8 mouse cellular contexts compared by ENCODE assay signal in the genomic region with DNA sequence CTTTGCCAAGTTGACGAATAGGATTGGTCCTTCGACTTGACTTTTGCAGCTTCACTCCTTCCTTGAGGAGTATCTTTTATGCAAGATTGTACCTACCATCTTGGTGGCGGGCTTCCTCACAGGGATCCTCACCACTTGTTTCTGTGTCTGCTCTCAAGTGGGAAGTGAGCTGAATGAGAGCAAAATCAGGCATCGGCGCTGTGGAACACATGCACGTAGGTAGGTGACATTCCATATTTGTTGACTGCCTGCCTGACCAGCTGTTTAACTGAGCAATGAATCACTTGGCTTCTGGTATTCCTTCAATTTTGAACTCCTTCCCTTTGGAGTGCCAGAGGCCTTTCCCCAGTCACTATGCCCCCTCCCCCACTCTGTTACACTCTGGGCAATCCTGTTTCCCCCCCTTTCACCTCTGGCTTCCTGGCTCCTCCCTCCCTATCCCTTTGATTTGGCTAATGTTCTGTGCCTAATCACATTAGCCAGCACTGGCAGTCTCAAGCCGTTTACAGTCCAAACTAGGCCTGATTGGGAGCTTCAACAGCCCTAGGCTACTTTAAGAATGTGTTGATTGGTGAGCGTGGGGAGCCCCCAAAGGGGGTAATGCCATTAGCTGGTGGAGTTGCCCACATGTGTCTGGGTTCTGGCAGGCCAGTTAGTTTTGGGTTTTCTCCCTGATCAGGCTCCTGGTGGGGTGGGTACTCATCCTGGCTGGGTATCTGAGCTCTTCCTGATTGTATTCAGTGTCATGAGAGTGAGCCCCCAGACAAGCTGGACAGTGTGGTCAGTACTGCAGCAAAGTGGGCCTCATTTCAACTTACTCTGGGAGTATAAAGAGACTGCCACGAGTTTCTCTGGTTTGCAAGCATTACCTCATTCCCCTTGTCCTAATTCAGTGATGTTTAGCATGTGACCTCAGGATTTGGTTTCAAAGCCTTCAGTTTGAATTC.
DNase-seq lines count a peak whose midpoint lies in the region; ATAC-seq and TF ChIP-seq lines count a peak whose summit lies in the region.

No protein-coding gene starts in this region.

- H3K36me3 ChIP-seq in lung, embryonic 14.5 days (ENCODE audit: insufficient read depth) = no peaks in the 10 kb centered on the region
- no peaks in the 10 kb centered on the region for H3K36me3 ChIP-seq in kidney, embryonic 15.5 days
- no peaks in the 10 kb centered on the region for H3K36me3 ChIP-seq in neural tube, embryonic 15.5 days

- WGBS in lung, embryonic 14.5 days = 59% methylated on average over 9 of the region's 9 CpGs
- WGBS in lung, adult 2 months = 58% methylated on average over 9 of the region's 9 CpGs
- 57% methylated on average over 9 of the region's 9 CpGs for WGBS in kidney, embryonic 15.5 days
- WGBS in neural tube, embryonic 15.5 days = 52% methylated on average over 9 of the region's 9 CpGs

- no peak overlapping the region for H3K27ac ChIP-seq in lung, embryonic 14.5 days (ENCODE audit: low read depth)
- no peak overlapping the region for H3K27ac ChIP-seq in kidney, embryonic 15.5 days
- no peak overlapping the region for H3K27ac ChIP-seq in neural tube, embryonic 15.5 days (replicated peaks)

- TF ChIP-seq POLR2A in lung, adult 2 months (IDR thresholded peaks at IDR 0.05; ENCODE audit: borderline replicate concordance, extremely low read depth, low read depth, low read length) = no peak

- H3K4me1 ChIP-seq in lung, embryonic 14.5 days (ENCODE audit: insufficient read depth) = no peaks in the 10 kb centered on the region
- no peaks in the 10 kb centered on the region for H3K4me1 ChIP-seq in lung, adult 2 months (ENCODE audit: control insufficient read depth, insufficient read depth, low read length)
- peaks cover 11% of the 10 kb centered on the region; the same call in 1 of the 2 replicates for H3K4me1 ChIP-seq in kidney, embryonic 15.5 days
- H3K4me1 ChIP-seq in neural tube, embryonic 15.5 days = peaks cover 14% of the 10 kb centered on the region

- H3K9ac ChIP-seq in lung, embryonic 14.5 days = no peak overlapping the region
- H3K9ac ChIP-seq in kidney, embryonic 15.5 days = no peak overlapping the region
- H3K9ac ChIP-seq in neural tube, embryonic 15.5 days (replicated peaks) = no peak overlapping the region

- H3K4me3 ChIP-seq in lung, embryonic 14.5 days (ENCODE audit: low read depth, low read length) = no peak overlapping the region
- no peak overlapping the region for H3K4me3 ChIP-seq in lung, adult 2 months (replicated peaks; ENCODE audit: extremely low read depth, low read depth, low read length)
- no peak overlapping the region for H3K4me3 ChIP-seq in kidney, embryonic 15.5 days (replicated peaks)
- H3K4me3 ChIP-seq in neural tube, embryonic 15.5 days (replicated peaks) = no peak overlapping the region

- H3K9me3 ChIP-seq in lung, embryonic 14.5 days (ENCODE audit: low read depth, low read length) = no peaks in the 10 kb centered on the region
- H3K9me3 ChIP-seq in kidney, embryonic 15.5 days (replicated peaks) = no peaks in the 10 kb centered on the region
- no peaks in the 10 kb centered on the region for H3K9me3 ChIP-seq in neural tube, embryonic 15.5 days (replicated peaks)

- DNase-seq in adrenal gland, postnatal 14 days = peak; percentile 43
- no peak for DNase-seq in adrenal gland, postnatal 4 days (ENCODE audit: low spot score in 2 of 2)
- DNase-seq in lung, embryonic 14.5 days = peak; percentile 6
- DNase-seq in lung, adult 2 months = no peak
- no peak for DNase-seq in gastrocnemius, postnatal 10 days

- no peak for TF ChIP-seq CTCF in lung, embryonic 14.5 days (IDR thresholded peaks at IDR 0.05; ENCODE audit: low read depth)
- TF ChIP-seq CTCF in lung, adult 2 months (IDR thresholded peaks at IDR 0.05; ENCODE audit: insufficient read depth, low read length) = no peak

- no peaks in the 10 kb centered on the region for H3K27me3 ChIP-seq in lung, embryonic 14.5 days (ENCODE audit: insufficient read depth, low read length)
- H3K27me3 ChIP-seq in kidney, embryonic 15.5 days = no peaks in the 10 kb centered on the region
- no peaks in the 10 kb centered on the region for H3K27me3 ChIP-seq in neural tube, embryonic 15.5 days (replicated peaks)

- no peak overlapping the region for H3K4me2 ChIP-seq in lung, embryonic 14.5 days
- no peak overlapping the region for H3K4me2 ChIP-seq in kidney, embryonic 15.5 days
- no peak overlapping the region for H3K4me2 ChIP-seq in neural tube, embryonic 15.5 days

- no peak; the same call in 1 of the 2 replicates for ATAC-seq in lung, embryonic 14.5 days (ENCODE audit: insufficient read depth)
- ATAC-seq in kidney, embryonic 15.5 days (replicated peaks; ENCODE audit: low FRiP score) = peak; percentile 62; the same call in 1 of the 2 replicates
- ATAC-seq in neural tube, embryonic 15.5 days (ENCODE audit: low FRiP score) = 0 out of 2 replicates have a peak, but pooled peaks have one; percentile 45
- no peak for ATAC-seq in inflammation-experienced regulatory T-cells, adult 6 months

Comparison
In these comparisons a context has a peak if more than half of its experiments do, and no peak if none do; other contexts are left out.
1. DNase-seq: peak in adrenal gland, postnatal 14 days (single experiment) and lung, embryonic 14.5 days (single experiment); none in adrenal gland, postnatal 4 days (0 of 2), lung, adult 2 months (single experiment) and gastrocnemius, postnatal 10 days (single experiment).
2. ATAC-seq: peak in kidney, embryonic 15.5 days (single experiment) and neural tube, embryonic 15.5 days (single experiment); none in lung, embryonic 14.5 days (single experiment) and inflammation-experienced regulatory T-cells, adult 6 months (single experiment).